21 mouse cellular contexts compared by ENCODE assay signal in the genomic region with DNA sequence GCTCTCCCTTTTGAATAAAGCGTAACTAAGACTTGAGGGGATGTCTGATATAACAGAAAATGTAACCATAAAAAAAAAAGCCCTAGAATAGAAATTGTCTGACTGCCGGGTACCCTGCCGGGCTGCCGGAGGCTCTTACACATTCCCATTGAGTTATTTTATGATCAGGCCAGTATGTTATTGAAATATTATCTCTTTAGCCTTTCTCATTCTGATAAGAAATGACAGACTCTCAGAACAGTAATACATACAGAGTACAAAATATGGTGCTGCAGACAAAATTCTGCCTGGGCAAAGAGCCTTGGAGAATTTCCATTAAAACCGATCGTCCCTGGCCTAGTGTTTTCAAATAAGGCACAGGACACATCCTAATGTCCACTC.
DNase-seq lines count a peak whose midpoint lies in the region; ATAC-seq and TF ChIP-seq lines count a peak whose summit lies in the region.
"Had no signal": no experiment of that assay in that cellular context is flagged by ENCODE, and none has a peak within 500 bp of the region (broad histone marks: within the 10 kb centered on the region; RNA-seq: fewer than 3 reads in every experiment).

No protein-coding gene starts in this region.

- H3K27me3 ChIP-seq in hindbrain, embryonic 11.5 days (ENCODE audit: control insufficient read depth, insufficient read depth, low read length), result no peaks in the 10 kb centered on the region
- no peaks in the 10 kb centered on the region for H3K27me3 ChIP-seq in hindbrain, postnatal 0 days (ENCODE audit: insufficient read depth, low read length)
- no peaks in the 10 kb centered on the region for H3K27me3 ChIP-seq in neural tube, embryonic 11.5 days (ENCODE audit: control insufficient read depth, insufficient read depth, low read length)
- H3K27me3 ChIP-seq in neural tube, embryonic 15.5 days (replicated peaks), result no peaks in the 10 kb centered on the region
- H3K27me3 ChIP-seq in midbrain, embryonic 13.5 days, result no peaks in the 10 kb centered on the region
- H3K27me3 ChIP-seq: embryonic facial prominence, embryonic 12.5 days; forebrain, embryonic 15.5 days had no signal

- no peaks in the 10 kb centered on the region for H3K9me3 ChIP-seq in hindbrain, embryonic 11.5 days (ENCODE audit: control insufficient read depth, low read length)
- no peaks in the 10 kb centered on the region for H3K9me3 ChIP-seq in hindbrain, postnatal 0 days (ENCODE audit: low read length)
- H3K9me3 ChIP-seq in neural tube, embryonic 11.5 days (ENCODE audit: control insufficient read depth, low read length), result no peaks in the 10 kb centered on the region
- H3K9me3 ChIP-seq in neural tube, embryonic 15.5 days (replicated peaks), result no peaks in the 10 kb centered on the region
- no peaks in the 10 kb centered on the region for H3K9me3 ChIP-seq in midbrain, embryonic 13.5 days
- H3K9me3 ChIP-seq: embryonic facial prominence, embryonic 12.5 days; forebrain, embryonic 15.5 days; G1E; heart, embryonic 10.5 days had no signal

- ATAC-seq in hindbrain, embryonic 11.5 days (ENCODE audit: low FRiP score), result no peak
- ATAC-seq in hindbrain, postnatal 0 days, result no peak
- no peak for ATAC-seq in neural tube, embryonic 11.5 days (ENCODE audit: insufficient read depth, low FRiP score, low TSS enrichment)
- no peak for ATAC-seq in neural tube, embryonic 15.5 days (ENCODE audit: low FRiP score)
- peak; percentile 35; the same call in 1 of the 2 replicates for ATAC-seq in midbrain, embryonic 13.5 days
- ATAC-seq: CD4-positive, CD25-positive, alpha-beta regulatory T cell, adult 4 months; forebrain, embryonic 15.5 days had no signal

- WGBS in hindbrain, embryonic 11.5 days, result 62% methylated on average over 6 of the region's 6 CpGs
- 37% methylated on average over 6 of the region's 6 CpGs for WGBS in hindbrain, postnatal 0 days
- WGBS in neural tube, embryonic 11.5 days, result 70% methylated on average over 6 of the region's 6 CpGs
- 46% methylated on average over 6 of the region's 6 CpGs for WGBS in neural tube, embryonic 15.5 days
- 41% methylated on average over 6 of the region's 6 CpGs for WGBS in midbrain, embryonic 13.5 days

- no peak overlapping the region for H3K4me2 ChIP-seq in hindbrain, embryonic 11.5 days (replicated peaks; ENCODE audit: low read depth, low read length)
- H3K4me2 ChIP-seq in hindbrain, postnatal 0 days (ENCODE audit: low read depth, low read length), result no peak overlapping the region
- no peak overlapping the region for H3K4me2 ChIP-seq in neural tube, embryonic 11.5 days (ENCODE audit: low read depth)
- no peak overlapping the region for H3K4me2 ChIP-seq in neural tube, embryonic 15.5 days
- no peak overlapping the region for H3K4me2 ChIP-seq in midbrain, embryonic 13.5 days (replicated peaks)
- H3K4me2 ChIP-seq: embryonic facial prominence, embryonic 12.5 days; forebrain, embryonic 15.5 days had no signal

- peak overlapping the region; percentile 37; the same call in 1 of the 2 replicates for H3K27ac ChIP-seq in hindbrain, embryonic 11.5 days (ENCODE audit: low read depth, low read length)
- H3K27ac ChIP-seq in hindbrain, postnatal 0 days, result no peak overlapping the region
- H3K27ac ChIP-seq in neural tube, embryonic 11.5 days (ENCODE audit: low read depth, low read length), result 0 out of 2 replicates have a peak overlapping the region, but pooled peaks have one; percentile 6
- no peak overlapping the region for H3K27ac ChIP-seq in neural tube, embryonic 15.5 days (replicated peaks)
- peak overlapping the region; percentile 66 for H3K27ac ChIP-seq in midbrain, embryonic 13.5 days
- H3K27ac ChIP-seq: embryonic facial prominence, embryonic 12.5 days; forebrain, embryonic 15.5 days; heart, embryonic 10.5 days had no signal

- no peak for DNase-seq in hindbrain, embryonic 11.5 days (ENCODE audit: low spot score)
- no peak for DNase-seq in hindbrain, postnatal 0 days (ENCODE audit: low spot score)
- DNase-seq in neural tube, embryonic 11.5 days (ENCODE audit: low spot score), result no peak
- DNase-seq in layer of hippocampus, postnatal 10 days (ENCODE audit: low spot score in 2 of 2), result no peak
- no peak for DNase-seq in adrenal gland, adult 8-10 months
- DNase-seq: adrenal gland, postnatal 14 days; B cell, adult 2 months; cerebellum, adult 11-12 months; cerebellum, adult 9-10 months; cerebellum, postnatal 25 days; gastrocnemius, postnatal 10 days; heart, adult 18-20 months; heart, postnatal 10 days; heart, postnatal 4 days had no signal

- no peak for TF ChIP-seq CTCF in hindbrain, postnatal 0 days (IDR thresholded peaks at IDR 0.05; ENCODE audit: low read depth)

- H3K9ac ChIP-seq in hindbrain, embryonic 11.5 days (ENCODE audit: low read depth, low read length), result no peak overlapping the region
- no peak overlapping the region for H3K9ac ChIP-seq in hindbrain, postnatal 0 days (replicated peaks; ENCODE audit: low read length)
- H3K9ac ChIP-seq in neural tube, embryonic 11.5 days (ENCODE audit: low read length), result no peak overlapping the region
- H3K9ac ChIP-seq in neural tube, embryonic 15.5 days (replicated peaks), result no peak overlapping the region
- H3K9ac ChIP-seq in midbrain, embryonic 13.5 days (replicated peaks), result no peak overlapping the region
- H3K9ac ChIP-seq: embryonic facial prominence, embryonic 12.5 days; forebrain, embryonic 15.5 days had no signal

- no peak overlapping the region for H3K4me3 ChIP-seq in hindbrain, embryonic 11.5 days (ENCODE audit: low read depth, low read length)
- H3K4me3 ChIP-seq in hindbrain, postnatal 0 days (ENCODE audit: low read length), result no peak overlapping the region
- H3K4me3 ChIP-seq in neural tube, embryonic 11.5 days (ENCODE audit: low read depth, low read length), result no peak overlapping the region
- H3K4me3 ChIP-seq in neural tube, embryonic 15.5 days (replicated peaks), result no peak overlapping the region
- no peak overlapping the region for H3K4me3 ChIP-seq in midbrain, embryonic 13.5 days (replicated peaks)
- H3K4me3 ChIP-seq: embryonic facial prominence, embryonic 12.5 days; forebrain, embryonic 15.5 days; heart, embryonic 10.5 days had no signal

- H3K4me1 ChIP-seq in hindbrain, embryonic 11.5 days (replicated peaks; ENCODE audit: control insufficient read depth, insufficient read depth, low read length), result peaks cover 2% of the 10 kb centered on the region; the same call in 1 of the 2 replicates
- no peaks in the 10 kb centered on the region for H3K4me1 ChIP-seq in hindbrain, postnatal 0 days (ENCODE audit: insufficient read depth, low read length)
- H3K4me1 ChIP-seq in neural tube, embryonic 11.5 days (ENCODE audit: control insufficient read depth, insufficient read depth, low read length), result peaks cover 5% of the 10 kb centered on the region; the same call in 1 of the 2 replicates
- H3K4me1 ChIP-seq in neural tube, embryonic 15.5 days, result peaks cover 23% of the 10 kb centered on the region
- peaks cover 34% of the 10 kb centered on the region for H3K4me1 ChIP-seq in midbrain, embryonic 13.5 days (replicated peaks)
- H3K4me1 ChIP-seq: forebrain, embryonic 15.5 days had no signal

- H3K36me3 ChIP-seq in hindbrain, embryonic 11.5 days (ENCODE audit: control insufficient read depth, insufficient read depth, low read length), result no peaks in the 10 kb centered on the region
- H3K36me3 ChIP-seq in hindbrain, postnatal 0 days (ENCODE audit: insufficient read depth, low read length), result no peaks in the 10 kb centered on the region
- H3K36me3 ChIP-seq in neural tube, embryonic 11.5 days (ENCODE audit: control insufficient read depth, insufficient read depth, low read length), result no peaks in the 10 kb centered on the region
- no peaks in the 10 kb centered on the region for H3K36me3 ChIP-seq in neural tube, embryonic 15.5 days
- no peaks in the 10 kb centered on the region for H3K36me3 ChIP-seq in midbrain, embryonic 13.5 days
- H3K36me3 ChIP-seq: embryonic facial prominence, embryonic 12.5 days; forebrain, embryonic 15.5 days; G1E; heart, embryonic 10.5 days had no signal

Comparison
In these comparisons a context has a peak if more than half of its experiments do, and no peak if none do; other contexts are left out.
1. H3K27ac ChIP-seq: peak in hindbrain, embryonic 11.5 days (single experiment), neural tube, embryonic 11.5 days (single experiment) and midbrain, embryonic 13.5 days (single experiment); none in hindbrain, postnatal 0 days (single experiment) and neural tube, embryonic 15.5 days (single experiment).